Mouse (Mus musculus) right cerebral cortex, adult 2 months (tissue): Measurements from ENCODE around the gene Cd19.

Source experiments
- DNase-seq, 2 experiments: peaks; one replicate each; pipeline ENCODE4 v3.0.0; 2021 to 2022; ENCODE audit warnings: low spot score in 2 of 2

The Cd19 gene

DNA sequence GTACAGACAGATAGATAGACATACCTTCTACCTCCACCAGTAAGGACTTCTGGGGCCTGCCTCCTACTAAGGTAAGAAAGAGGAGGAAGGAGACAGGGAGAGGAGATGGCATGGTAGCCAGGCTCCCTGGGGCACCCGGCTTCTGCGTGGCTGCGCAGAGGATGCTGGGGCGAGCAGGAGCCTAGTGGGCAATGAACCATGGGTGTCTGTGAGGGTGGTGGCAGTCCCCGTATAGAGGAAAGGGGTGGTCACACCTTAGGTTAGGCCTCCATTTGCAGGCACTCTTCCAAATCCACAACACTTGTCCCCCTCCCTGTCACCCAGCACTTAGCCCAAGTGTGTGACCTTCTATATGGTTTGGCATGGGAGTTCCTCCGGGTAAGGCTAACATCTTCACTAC is at the start of gene Cd19:
Gene Cd19, minus strand, starts transcription at position 165 of the 400 bp plus-strand sequence.
- no peak for DNase-seq

DNA sequence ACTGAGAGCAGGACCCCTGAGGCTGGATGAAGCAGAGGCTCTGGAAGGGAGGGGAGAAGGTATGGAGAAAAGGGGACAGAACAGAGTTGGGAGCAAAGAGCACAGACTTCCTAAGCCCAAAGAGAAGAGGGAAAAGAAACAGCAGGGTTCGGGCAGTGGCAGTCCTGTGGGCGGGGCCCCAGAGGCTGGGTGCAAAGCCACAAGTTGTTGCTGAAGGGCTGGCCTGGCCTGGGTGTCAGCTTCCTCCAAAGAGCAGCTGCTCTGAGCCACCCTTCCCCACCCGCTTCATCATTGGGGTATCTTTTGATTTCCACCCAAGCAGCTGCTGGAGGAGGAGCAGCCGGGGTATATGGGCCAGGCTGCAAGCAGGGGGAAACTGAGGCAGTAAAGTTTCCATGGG is 49.4 kb upstream of the Cd19 start:
- DNase-seq, result no peak

DNA sequence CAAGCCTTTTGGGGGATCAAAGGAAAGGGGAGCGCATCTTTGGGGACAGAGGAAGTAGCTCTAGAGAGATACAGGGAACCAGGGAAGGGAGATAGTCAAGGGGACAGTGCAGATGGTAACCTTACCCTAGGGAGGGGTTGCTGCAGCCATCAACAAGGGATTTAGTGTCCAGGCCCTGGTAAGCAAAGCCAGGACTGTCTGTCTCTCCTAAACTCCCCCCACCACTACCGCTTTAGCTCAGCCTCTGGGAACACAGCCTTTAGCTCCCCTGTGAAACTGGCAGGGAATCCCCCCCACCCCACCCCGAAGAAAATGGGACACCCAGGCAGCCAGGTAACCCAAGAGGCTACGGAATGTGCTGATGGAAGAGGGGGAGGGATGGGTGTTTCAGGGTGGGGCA is 48.9 kb upstream of the Cd19 start:
- DNase-seq, result no peak

DNA sequence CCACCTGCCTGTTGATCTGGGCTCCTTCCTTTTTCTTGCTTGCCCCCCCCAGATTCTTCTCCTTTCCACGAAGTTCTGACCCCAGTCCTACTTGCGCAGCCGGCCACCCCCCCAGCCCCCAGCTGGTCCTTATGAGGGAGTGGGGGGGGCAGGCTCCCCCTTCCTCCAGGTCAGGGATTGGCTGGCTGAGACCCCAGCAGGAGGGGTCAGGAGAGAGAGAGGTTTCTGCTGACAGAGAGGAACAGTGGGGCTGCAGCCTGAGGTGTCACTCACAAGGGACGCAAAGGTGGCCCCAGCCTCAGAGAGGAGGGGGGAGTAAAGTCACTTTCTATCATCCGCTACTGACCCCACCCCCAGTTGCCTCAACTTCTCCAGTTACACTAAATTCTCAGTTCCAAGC is 48.3 kb upstream of the Cd19 start, which contains the start of gene Atp2a1:
Gene Atp2a1, minus strand, starts transcription at position 105 of the 400 bp plus-strand sequence.
- DNase-seq, result no peak

DNA sequence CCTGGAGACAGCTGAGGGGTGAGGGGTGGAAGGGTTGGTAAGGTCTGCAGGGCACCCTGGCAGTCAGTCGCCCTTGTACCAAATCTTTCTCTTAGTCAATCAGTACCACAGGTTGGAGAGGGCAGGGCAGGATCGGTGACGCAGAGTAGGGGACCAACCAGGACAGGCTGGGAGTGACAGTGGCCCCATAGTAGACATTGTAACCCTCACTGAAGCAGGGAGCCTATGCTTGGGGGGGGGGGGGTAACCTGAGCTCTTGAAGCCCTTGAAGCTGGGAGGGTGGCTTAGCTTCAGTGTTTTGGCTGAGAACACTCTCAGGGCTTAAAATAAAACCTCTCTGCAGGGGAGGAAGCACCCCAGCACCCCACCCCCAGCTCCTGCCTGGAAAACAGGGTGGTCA is 46.9 kb upstream of the Cd19 start:
- DNase-seq, result no peak

DNA sequence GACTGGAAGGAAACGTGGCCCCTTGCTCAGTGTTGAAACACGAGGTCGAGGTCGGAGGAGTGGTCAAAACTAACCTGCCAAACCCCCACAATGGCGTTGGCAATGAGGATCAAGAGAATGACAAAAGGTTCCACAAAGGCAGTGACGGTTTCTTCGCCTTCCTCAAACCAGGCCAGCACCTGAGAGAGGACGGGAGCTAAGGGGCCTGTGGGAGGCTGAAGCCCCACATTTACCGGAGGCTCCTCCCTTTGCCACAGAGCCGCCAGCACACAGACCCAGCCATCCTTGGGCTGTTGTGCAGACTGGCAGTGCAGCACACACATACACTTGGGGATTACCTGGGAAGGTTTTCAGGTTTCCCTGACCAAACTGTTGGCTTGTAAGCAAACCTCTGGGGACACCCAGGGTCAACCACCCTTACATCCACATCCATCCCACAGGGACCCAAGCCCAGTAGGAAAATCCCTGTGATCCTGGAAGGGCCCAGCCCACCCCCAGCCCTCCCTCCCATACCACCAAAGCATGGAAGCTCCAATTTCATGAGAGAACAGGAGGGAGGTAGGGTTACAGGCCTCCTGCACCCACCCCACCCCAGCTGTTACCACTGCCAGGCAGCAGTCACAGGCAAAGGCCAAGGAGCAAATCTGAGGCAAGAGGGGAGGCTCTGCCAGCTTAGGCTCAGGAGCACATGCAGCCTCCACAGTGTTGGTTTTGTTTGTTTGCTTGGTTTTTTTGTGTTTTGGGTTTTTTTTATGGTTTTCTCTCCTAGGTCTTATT is 46.1 kb upstream of the Cd19 start:
- no peak for DNase-seq

DNA sequence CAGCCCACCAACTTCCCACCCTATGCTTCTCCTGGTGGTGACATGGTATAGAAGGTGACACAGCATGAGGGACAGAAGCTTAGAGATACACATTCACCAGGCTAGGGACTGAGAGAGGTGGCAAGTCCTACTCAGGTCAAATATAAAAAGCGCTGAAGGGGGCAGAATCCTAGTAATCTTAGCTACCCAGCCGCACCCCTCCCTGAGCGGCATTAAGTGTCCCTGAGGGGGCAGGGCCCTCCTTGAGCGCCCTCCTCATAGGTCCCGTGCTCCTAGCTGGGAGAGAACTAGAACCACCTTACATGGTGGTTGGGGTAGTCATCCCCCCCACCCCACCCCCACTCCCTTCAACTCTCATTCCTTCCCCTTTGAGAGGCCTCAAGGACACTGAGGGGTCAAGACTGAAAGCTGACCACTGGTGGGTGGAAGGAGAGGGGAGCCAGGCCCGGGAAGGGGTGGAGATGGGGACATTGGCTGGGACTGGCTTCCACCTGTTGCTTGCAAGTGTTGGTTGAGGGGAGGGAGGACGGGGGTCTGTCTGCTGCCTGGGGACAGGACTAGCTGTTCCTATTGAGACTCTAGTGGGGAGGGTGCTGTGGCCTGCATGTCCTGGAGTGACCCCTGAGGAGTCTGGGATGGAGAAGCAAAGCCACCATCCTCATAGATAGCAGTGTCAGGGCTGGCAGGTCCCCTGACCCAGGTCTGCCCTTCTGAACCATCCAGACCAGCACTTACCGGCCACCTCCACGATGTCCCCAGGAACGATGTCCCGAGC is 44.3 kb upstream of the Cd19 start:
- no peak for DNase-seq

DNA sequence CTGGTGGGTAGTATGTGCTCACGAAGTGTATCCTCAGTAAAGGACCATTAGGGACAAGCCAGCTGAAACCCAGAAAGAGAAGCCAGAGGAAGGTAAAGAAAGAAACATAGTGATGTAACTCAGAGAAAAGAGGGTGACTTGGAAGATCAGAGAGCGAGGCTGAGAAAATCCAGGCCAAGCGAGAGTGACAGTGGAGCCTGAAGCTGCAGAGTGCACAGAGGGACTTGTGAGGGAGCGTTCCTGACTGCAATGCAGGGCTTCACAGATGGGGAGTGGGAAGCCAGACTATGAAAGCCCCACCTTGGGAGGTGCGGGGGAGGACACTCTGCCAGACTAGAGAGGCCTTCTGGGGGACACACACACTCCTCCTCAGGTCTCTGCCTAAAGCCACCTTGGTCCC is 43.5 kb upstream of the Cd19 start:
- no peak for DNase-seq

DNA sequence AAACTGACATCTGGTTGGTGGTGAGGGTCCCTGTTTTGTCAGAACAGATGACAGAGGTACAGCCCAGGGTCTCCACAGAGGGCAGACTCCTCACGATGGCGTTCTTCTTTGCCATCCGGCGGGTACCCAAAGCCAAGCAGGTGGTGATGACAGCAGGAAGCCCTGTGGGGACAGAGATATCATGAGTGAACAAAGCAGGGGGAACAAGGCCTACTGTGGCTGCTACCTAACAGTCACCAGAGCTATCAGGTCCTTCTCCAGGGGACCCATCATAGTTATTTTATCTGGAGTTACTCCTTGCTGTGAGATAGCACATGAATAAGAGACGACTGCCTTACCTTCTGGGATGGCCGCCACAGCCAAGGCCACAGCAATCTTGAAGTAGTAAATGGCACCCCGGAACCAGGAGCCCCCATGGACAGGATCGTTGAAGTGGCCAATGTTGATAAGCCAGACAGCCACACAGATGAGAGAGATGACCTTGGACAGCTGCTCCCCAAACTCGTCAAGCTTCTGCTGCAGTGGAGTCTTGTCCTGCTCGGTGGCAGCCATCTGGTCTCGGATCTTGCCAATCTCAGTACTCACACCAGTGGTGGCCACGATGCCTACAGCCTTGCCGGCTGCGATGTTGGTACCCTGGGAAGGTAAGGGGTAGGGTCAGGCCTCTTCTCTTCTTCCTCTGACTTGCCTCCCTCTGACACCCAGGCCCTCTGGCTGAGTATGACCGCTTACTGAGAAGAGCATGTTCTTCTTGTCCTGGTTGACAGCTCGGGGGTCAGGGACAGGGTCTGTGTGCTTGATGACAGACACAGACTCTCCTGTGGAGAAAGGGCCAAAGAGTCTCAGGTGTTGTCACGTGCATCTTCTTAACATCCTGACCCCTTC is 41.9 kb upstream of the Cd19 start:
- DNase-seq, result no peak

DNA sequence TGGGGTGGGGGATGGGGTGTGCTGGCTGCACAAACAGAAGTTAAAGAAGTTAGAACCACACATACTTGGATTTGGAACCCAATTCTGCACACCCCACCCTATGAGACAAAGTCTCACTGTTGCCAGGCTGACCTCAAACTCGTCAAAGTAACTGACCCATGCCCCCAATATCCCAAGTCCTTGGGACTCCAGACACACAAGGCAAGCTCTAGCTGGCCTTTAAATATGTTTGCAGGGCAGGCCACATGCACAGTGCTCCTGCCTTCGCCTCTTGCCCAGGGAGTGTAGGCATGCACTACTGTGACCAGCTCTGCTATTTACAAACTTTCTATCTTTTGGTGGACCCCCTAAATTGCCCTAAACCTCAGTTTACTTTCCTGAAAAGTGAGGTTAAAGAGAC is 40.6 kb upstream of the Cd19 start:
- DNase-seq, result no peak

DNA sequence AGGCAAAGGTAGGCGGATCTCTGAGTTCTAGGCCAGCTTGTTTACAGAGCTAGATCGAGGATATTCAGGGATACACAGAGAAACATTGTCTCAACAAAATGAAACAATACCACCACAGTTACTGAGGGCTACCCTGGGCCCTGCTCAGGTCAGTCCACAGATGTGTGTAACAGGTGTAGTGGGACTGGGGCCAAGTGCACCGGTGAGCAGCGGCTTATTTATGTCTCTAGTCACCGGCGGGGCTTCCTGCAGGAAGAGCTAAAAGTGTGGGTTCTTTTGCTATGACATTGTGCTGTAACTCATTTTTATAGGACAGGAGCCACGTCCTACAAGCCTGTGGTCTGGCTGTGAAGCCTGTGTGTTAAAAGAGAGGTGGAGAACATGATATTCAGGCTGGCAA is 39.2 kb upstream of the Cd19 start:
- no peak for DNase-seq

DNA sequence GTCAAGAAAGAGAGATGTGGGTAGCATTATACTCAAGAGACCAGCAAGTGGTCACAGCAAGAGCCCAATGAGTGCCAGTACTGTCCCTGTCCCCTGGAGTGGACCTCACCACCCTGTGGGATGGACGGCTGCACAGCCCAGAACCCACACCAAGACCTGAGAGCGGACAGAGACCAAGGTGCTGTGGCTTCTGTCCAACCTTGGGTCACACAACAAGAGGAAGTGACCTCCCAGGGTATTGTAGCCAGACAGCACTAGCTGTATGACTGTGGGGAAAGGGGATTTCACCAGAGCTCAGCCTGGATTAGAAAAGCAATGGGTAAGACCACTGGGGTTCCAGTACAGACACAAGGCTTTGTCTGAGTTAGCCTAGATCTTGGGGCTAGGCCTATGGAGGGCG is 37.6 kb upstream of the Cd19 start:
- no peak for DNase-seq

DNA sequence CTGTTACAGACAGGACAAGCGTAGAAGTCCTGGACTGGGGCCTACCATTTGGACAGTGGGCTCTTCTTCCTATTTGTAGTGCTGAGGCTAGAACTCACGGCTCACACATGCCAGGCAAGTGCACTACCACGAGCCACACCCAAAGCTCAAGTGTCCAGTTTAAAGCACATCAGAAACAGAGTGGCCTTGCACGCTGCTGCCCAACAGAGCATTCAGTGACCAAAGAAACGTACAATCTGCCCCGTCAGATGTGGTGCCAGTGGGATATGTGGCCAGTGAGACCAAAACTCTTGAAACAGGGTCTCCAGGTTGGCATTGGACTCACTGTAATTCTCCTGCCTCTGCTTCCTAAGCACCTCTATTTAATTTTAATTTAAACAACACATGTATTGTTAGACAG is 36.0 kb upstream of the Cd19 start:
- DNase-seq, result no peak

DNA sequence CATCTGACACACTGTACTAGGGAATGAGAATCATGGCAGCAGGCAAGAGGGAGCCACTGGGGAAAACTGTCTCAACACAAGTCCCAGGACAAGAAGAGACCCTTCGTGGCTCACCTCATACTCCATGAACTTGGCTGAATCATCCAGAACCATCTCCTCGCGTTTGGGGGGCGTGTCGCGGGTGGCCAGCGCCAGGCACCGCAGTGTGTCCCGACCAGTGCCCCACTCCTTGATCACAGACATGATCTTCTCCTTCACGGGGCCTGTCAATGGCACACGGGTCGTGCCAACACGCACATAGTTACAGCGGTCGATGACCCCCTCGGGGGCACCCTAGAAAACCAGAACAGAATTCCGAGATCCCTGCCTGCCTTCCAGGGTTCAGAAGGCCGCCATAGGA is 35.3 kb upstream of the Cd19 start:
- DNase-seq, result no peak

DNA sequence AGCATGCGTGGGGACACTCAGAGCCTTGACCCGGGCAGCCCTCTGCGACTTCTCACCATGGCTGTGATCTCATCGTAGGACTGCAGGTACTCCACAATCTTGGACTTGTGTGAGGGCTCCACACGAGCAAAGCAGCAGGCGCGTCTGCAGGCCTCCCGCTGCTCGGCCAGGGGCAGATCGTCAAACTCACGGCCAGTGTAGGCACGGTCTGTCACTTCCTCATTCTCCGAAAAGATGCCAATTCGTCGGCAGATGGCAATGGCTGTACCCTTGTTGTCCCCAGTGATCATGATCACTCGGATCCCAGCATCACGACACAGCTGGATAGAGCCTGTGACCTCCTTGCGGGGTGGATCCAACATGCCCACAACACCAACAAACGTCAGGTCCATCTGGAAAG is 33.8 kb upstream of the Cd19 start:
- no peak for DNase-seq

DNA sequence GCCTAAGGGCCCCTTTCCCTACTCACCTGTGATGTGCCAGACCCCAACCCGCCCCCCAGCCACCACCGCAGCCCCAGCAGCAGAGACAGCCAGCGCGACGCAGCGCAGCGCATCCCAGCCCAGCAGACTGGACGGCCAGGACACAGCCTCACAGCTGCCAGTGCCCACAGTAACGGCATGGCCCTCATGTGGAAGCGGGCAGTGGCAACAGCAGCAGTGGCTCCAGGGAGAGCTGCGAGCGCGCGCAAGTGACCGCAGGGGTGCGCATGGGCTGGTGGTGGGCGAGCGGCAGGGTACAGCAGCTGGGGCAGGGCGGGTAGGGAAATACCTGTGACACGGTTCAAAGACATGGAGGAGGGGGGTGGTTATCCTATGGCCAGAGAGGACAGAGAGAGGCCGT is 31.5 kb upstream of the Cd19 start:
- DNase-seq, result no peak

DNA sequence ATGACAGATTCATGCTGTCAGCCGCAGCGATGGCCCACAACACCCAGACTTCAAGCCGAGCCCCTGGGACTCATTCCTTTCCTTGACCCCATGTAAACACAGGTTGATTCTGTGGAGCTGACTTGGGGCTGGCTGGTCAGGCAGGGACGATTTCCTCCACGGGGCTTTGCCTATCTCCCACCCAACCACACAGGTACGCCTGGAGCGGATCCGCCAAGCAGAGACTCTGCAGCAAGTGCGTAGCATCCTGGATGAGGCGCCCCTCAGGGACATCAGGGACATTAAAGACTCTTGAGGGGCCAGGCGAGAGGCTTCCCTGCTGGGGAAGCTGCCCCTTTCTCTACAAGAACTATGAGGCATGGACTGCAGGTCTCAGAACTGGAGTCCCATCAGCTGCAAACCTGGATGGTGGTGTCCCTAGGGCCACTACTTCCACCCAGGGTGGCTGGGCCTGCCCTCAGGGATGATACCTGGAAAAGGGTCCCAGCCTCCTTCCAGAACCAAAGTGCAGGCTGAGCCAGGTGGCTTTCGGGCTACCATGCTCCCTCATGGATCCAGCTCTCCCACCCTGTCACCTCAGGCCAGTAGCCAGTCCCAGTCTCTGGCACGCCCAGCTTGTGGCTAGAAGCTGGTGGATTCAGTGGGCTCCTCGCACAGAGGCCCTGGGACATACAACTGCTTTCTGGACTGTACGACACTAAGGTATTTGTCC is 30.6 kb upstream of the Cd19 start:
- DNase-seq, result no peak

DNA sequence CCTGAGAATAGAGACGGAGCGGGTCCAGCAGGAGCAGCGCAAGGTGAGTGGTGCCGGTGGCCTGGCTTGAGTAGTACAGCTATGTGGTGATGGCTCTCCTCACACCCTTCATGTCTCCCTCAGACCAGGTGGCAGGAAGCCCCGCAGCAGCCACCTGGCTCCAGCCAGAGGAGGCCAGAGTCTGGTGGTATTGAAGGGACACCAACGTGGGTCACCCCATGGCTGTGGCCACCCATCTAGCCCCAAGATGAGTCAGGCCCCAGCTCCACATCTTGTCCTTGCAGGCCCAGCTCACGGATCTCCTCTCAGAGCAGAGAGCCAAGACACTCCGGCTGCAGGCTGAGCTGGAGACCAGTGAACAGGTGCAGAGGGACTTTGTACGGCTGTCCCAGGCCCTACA is 29.8 kb upstream of the Cd19 start:
- no peak for DNase-seq

DNA sequence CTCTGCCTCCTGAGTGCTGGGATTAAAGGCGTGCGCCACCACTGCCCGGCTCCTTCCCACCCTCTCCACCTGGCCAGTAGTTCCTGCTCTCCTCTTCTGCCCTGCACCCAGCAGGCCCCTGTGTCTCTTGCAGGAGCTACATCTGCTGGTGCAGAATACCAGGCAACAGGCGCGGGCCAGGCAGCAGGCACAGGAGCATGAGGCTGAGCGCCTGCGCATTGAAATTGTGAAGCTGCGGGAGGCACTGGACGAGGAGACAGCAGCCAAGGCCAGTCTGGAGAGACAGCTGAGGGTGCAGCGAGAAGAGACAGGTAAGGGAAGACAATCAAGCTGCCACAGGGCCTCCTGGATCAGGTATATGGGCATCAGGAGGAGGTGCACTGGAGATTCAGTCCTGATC is 29.3 kb upstream of the Cd19 start:
- DNase-seq, result no peak

DNA sequence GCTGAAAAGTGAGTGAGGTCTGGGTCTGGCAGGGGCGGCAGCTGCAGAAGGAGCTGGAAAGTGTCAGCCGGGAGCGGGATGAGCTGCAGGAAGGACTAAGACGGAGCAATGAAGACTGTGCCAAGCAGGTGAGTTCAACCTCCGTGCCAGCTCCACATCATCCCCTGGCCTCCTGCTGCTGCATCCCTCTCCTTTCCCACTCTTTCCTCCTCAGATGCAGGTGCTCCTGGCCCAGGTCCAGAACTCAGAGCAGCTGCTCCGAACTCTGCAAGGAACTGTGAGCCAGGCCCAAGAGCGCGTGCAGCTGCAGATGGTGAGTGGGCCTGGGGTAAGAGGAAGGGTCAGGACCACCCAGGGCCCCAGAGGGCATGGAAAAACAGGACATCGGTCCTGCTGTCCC is 25.4 kb upstream of the Cd19 start:
- DNase-seq, result no peak

DNA sequence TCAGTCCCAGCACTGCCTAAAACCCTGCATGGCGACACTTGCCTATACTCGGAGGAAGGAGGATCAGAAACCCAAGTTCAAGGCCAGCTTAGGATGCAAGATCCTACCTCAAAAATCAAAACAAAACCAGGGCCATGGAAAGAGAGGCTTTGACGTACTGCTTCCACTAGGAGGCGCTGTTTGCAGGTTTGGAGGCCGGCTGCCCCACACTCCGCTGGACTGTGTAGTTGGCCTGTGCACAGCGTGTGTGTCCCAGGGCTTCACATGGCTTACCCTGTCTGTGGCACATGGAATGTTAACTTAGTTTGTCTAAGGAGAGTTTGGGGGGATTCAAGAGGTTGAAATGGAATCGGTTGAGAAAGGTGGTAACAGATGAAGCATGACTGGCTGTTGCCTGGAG is 22.2 kb upstream of the Cd19 start:
- peak; percentile 11 for DNase-seq

DNA sequence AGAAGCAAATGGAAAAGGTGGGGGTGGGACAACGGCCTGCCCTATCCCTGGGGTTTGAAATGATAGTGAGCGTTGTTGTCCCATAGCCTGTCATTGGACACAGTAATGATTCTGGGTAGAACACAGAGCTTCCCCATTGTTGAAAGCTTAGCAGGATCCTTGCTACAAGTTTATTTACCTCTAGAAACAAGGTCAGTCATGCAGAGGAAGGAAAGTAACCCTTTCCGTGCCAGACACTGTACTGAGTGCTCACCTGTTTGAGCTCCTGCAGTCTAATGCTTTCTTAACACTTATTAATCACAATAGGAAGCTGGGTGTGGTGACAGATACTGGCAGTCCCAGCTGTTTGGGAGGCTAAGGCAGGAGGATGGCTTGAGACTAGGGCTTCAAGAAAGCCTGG is 21.1 kb upstream of the Cd19 start:
- DNase-seq, result no peak
